Mouse (Mus musculus) CD4-positive naive resting alpha-beta T cell, adult 57 days (primary cell): ENCODE results near the gene Klf17. TPM values are rescaled to one million over a fixed set of nuclear protein-coding genes. Genes with fewer than 3 reads are reported as not detected.

ENCODE experiments used
- total RNA-seq: library from RNA; stranded (reverse); gene quantifications from one replicate; pipeline ENCODE4 v1.2.4, GENCODE M21; 2023

The Klf17 gene
- not detected for total RNA-seq

DNA sequence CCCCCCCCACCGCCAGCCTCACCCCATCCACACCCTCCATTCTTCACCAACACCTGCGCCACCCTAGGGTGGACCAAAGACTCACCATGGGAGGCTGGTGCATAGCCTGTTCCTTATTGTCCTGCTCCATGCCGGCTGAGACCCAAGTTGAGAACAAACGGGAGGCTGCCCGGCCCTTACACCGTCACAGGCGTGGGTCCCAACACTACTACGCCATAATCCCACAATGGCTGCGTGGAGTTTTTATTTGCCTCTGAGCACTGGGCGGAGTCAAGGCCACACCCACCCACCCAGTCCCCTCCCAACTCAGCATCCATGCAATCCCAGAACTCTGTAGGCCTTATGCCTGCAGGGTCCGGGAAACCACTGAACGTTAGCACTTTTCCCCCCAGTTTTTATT lies at the start of gene Klf17:
Gene Klf17 (minus strand): TSS at position 233 of the 400 bp plus-strand sequence.

GRCm38 (mm10) chr4:117724112-117724511 lies 41.3 kb downstream of the Klf17 start, which contains the start of gene Gm12845:
Gm12845 (plus strand) TSS chr4:117724412.

Other genes starting within 250 kb of the Klf17 start
- gene Eri3, start 215.3 kb downstream of the Klf17 start, total RNA-seq = 47.9 TPM
- gene Dmap1, start 83.4 kb downstream of the Klf17 start, total RNA-seq = 23.9 TPM
- gene Gm12845, start 41.2 kb downstream of the Klf17 start, total RNA-seq = not detected
- gene Slc6a9, start 68.9 kb upstream of the Klf17 start, total RNA-seq = 2.2 TPM
- not detected for gene Ccdc24, start 106.9 kb upstream of the Klf17 start, total RNA-seq
- not detected for gene B4galt2, start 117.8 kb upstream of the Klf17 start, total RNA-seq
- gene Atp6v0b, start 121.7 kb upstream of the Klf17 start, total RNA-seq = 114 TPM
- gene Dph2, start 126.4 kb upstream of the Klf17 start, total RNA-seq = 11.2 TPM
- gene Ipo13, start 149.4 kb upstream of the Klf17 start, total RNA-seq = 35.7 TPM
- 0.38 TPM for gene Artn, start 164.1 kb upstream of the Klf17 start, total RNA-seq